Mouse (Mus musculus): ENCODE data around the gene Spag7. TPM values are rescaled to one million over a fixed set of nuclear protein-coding genes. Genes with fewer than 3 reads are reported as not detected.

Spag7 gene
- polyA plus RNA-seq, 1 experiment from 2014 or later, result 155 TPM

DNA sequence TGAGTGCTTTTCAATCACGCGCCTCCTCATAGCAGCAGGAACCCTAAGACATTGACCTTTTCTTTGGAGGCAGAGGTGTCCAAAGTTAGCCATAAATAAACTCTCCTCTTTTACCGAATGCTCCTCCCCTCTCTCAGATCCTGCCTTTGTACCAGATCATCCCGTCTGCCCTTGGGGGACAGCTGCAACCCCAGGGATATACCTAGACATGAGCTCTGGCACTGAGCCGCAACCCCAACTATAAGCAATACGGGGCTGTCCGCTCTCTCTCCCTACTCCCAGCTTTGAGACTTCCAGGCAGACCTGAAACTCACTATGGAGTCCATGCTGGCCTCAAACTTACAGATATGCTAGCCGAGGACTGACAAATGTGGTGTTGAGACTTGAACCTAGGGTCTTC, 2.5 kb downstream of the Spag7 start:
- WGBS, result 91% methylated on average over 8 of the region's 8 CpGs
- Histone ChIP-seq H3K36me3 (peaks cover 52% of the 10 kb centered on the region), H3K27ac (replicated peaks) (no peak overlapping the region), H3K9me3 (replicated peaks) (no peaks in the 10 kb centered on the region), H3K27me3 (no peaks in the 10 kb centered on the region), H3K4me2 (replicated peaks) (no peak overlapping the region), H3K4me1 (peaks cover 36% of the 10 kb centered on the region), H3K4me3 (replicated peaks) (no peak overlapping the region), H3K9ac (no peak overlapping the region)
- no peak for ATAC-seq (ENCODE audit: insufficient number of reproducible peaks, low FRiP score, low TSS enrichment, low read depth)

DNA sequence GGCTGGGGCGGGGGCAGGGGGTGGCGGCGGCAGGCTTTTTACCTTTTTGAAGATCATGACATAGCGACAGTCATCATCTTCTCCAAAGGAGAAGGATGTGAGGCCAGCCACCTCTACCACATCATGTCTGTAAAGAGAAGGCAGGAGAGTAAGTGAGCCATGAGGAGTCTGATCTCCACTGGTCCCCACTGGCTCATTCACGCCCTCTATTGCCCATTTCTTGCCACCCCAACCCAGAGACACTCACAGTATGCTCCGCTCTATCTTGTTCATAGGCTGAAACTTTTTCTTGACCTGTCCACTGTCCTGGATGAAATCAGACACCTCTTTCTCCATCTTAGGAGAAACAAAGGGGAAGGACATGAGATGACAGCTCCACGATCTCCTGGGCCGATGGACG, 4.5 kb downstream of the Spag7 start:
- Histone ChIP-seq H3K27me3 (no peaks in the 10 kb centered on the region), H3K4me3 (replicated peaks) (no peak overlapping the region), H3K9ac (no peak overlapping the region), H3K4me2 (replicated peaks) (no peak overlapping the region), H3K9me3 (replicated peaks) (no peaks in the 10 kb centered on the region), H3K27ac (replicated peaks) (no peak overlapping the region), H3K36me3 (peaks cover 56% of the 10 kb centered on the region), H3K4me1 (peaks cover 18% of the 10 kb centered on the region)
- WGBS, result 96% methylated on average over 9 of the region's 9 CpGs
- no peak for ATAC-seq (ENCODE audit: insufficient number of reproducible peaks, low FRiP score, low TSS enrichment, low read depth)

DNA sequence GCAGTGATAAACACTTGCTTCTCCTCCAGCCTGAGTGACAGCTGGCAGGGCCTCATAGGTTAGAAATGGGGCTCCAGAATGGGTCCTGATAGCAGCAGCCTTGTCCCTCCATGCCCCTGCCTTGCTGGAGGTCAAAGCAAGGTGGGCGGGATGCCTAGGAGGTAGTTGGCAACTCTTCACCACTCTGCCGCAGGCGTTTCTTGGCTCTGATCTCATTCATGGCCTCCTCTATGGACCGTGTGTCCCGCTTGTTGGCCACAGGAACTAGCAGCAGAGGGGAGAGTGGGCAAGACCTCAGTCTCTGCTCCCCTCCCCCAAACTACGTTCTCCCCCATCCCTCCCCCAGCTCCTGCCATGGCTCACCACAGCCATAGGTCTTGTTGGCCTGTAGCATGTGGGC, 5.3 kb downstream of the Spag7 start:
- peaks cover 56% of the 10 kb centered on the region for H3K36me3 ChIP-seq
- WGBS, result 86% methylated on average over 6 of the region's 6 CpGs
- ATAC-seq (ENCODE audit: insufficient number of reproducible peaks, low FRiP score, low TSS enrichment, low read depth), result no peak

DNA sequence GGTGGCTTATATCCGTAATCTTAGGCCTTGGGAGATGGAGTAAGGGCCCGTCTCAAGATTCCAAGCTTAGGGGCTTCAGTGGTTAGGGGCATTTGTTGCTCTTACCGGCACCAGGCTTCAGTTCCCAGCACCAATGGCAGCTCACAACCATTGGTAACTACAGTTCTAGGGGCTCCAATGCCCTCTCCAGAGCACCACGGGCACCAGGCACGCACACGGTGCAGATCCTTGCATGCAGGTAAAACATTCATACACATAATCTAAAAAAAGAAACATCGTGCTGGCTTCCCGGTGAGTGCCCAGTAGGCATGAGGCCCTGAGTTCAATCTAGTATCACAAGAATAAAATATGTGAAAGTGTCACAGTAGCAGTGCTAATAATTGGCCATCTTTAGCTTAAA, 6.1 kb downstream of the Spag7 start:
- H3K4me3 ChIP-seq (replicated peaks), result no peak overlapping the region
- H3K27ac ChIP-seq (replicated peaks), result no peak overlapping the region
- peaks cover 21% of the 10 kb centered on the region for H3K4me1 ChIP-seq
- no peaks in the 10 kb centered on the region for H3K27me3 ChIP-seq
- WGBS, result 91% methylated on average over 8 of the region's 8 CpGs
- ATAC-seq (ENCODE audit: insufficient number of reproducible peaks, low FRiP score, low TSS enrichment, low read depth), result no peak
- H3K9ac ChIP-seq, result no peak overlapping the region
- peaks cover 56% of the 10 kb centered on the region for H3K36me3 ChIP-seq
- no peak overlapping the region for H3K4me2 ChIP-seq (replicated peaks)
- H3K9me3 ChIP-seq (replicated peaks), result no peaks in the 10 kb centered on the region

More for the DNA sequence above, 5.3 kb downstream of the Spag7 start:
- no peak overlapping the region for H3K4me2 ChIP-seq (replicated peaks)
- no peak overlapping the region for H3K9ac ChIP-seq
- no peak overlapping the region for H3K4me3 ChIP-seq (replicated peaks)
- no peaks in the 10 kb centered on the region for H3K9me3 ChIP-seq (replicated peaks)
- H3K27ac ChIP-seq (replicated peaks), result no peak overlapping the region
- no peaks in the 10 kb centered on the region for H3K27me3 ChIP-seq
- H3K4me1 ChIP-seq, result peaks cover 19% of the 10 kb centered on the region

DNA sequence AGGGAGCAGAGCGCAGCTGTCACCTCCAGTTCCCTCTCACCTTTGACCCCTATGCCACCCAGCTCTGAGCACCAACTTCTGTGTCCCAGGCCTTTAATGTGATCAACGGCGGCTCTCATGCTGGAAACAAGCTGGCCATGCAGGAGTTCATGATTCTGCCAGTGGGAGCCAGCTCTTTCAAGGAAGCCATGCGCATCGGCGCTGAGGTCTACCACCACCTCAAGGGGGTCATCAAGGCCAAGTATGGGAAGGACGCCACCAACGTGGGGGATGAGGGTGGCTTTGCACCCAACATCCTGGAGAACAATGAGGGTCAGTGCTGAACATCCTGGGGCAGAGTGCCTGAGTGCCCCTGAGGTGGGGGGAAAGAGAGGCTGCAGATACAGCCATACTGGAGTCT, 8.6 kb downstream of the Spag7 start:
- WGBS, result 84% methylated on average over 8 of the region's 8 CpGs

DNA sequence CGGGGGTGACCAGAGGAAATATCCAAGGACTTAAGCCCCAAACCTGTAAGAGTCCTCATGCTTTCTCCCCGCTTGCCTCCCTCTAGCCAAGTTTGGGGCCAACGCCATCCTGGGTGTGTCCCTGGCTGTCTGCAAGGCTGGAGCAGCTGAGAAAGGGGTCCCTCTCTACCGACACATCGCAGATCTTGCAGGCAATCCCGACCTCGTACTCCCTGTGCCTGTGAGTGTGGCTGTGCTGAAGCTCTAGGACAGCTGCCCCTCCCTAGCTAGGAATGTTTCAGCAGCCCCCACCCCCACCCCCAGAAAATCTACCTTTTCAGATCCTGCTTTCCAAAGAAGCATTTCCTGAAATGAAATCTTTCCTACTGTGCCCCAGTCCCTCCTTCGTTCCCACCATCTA, 10.3 kb downstream of the Spag7 start:
- no peak overlapping the region for H3K9ac ChIP-seq
- 0 out of 2 replicates have a peak overlapping the region, but pooled peaks have one; percentile 0 for H3K27ac ChIP-seq (replicated peaks)
- peaks cover 32% of the 10 kb centered on the region for H3K4me1 ChIP-seq
- no peak overlapping the region for H3K4me2 ChIP-seq (replicated peaks)
- H3K27me3 ChIP-seq, result no peaks in the 10 kb centered on the region
- ATAC-seq (ENCODE audit: insufficient number of reproducible peaks, low FRiP score, low TSS enrichment, low read depth), result no peak
- peaks cover 33% of the 10 kb centered on the region for H3K36me3 ChIP-seq
- WGBS, result 58% methylated on average over 8 of the region's 8 CpGs
- H3K9me3 ChIP-seq (replicated peaks), result no peaks in the 10 kb centered on the region
- no peak overlapping the region for H3K4me3 ChIP-seq (replicated peaks)

More for the DNA sequence above, 8.6 kb downstream of the Spag7 start:
- no peak overlapping the region for H3K4me3 ChIP-seq (replicated peaks)
- no peak overlapping the region for H3K4me2 ChIP-seq (replicated peaks)
- no peak overlapping the region for H3K27ac ChIP-seq (replicated peaks)
- no peak overlapping the region for H3K9ac ChIP-seq
- H3K4me1 ChIP-seq, result peaks cover 31% of the 10 kb centered on the region
- H3K36me3 ChIP-seq, result peaks cover 49% of the 10 kb centered on the region
- H3K9me3 ChIP-seq (replicated peaks), result no peaks in the 10 kb centered on the region
- no peak for ATAC-seq (ENCODE audit: insufficient number of reproducible peaks, low FRiP score, low TSS enrichment, low read depth)
- H3K27me3 ChIP-seq, result no peaks in the 10 kb centered on the region

DNA sequence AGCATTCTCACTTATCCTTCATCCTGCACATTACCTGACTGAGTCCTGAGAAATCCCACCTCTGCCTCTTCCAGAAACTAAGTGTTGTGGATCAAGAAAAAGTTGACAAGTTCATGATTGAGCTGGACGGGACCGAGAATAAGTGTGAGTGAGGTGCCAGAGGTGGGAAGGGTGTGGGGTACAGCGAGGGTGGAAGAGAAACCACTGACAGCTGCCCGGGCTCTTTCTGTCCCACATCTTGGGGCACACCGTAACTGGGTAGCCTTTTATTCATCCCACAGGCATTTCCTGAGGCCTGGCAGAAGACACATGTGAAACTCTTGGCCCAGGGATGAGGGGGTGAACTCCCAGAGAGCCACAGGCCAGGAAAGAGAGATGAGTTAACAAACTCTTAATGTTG, 10.7 kb downstream of the Spag7 start:
- Histone ChIP-seq H3K4me2 (replicated peaks) (0 out of 2 replicates have a peak overlapping the region, but pooled peaks have one; percentile 6), H3K9ac (0 out of 2 replicates have a peak overlapping the region, but pooled peaks have one; percentile 1), H3K36me3 (peaks cover 29% of the 10 kb centered on the region), H3K4me3 (replicated peaks) (no peak overlapping the region), H3K27ac (replicated peaks) (0 out of 2 replicates have a peak overlapping the region, but pooled peaks have one; percentile 0), H3K27me3 (no peaks in the 10 kb centered on the region), H3K9me3 (replicated peaks) (no peaks in the 10 kb centered on the region), H3K4me1 (peaks cover 32% of the 10 kb centered on the region)
- ATAC-seq (ENCODE audit: insufficient number of reproducible peaks, low FRiP score, low TSS enrichment, low read depth), result no peak
- whole genome bisulfite sequencing, result 66% methylated on average over 5 of the region's 5 CpGs

DNA sequence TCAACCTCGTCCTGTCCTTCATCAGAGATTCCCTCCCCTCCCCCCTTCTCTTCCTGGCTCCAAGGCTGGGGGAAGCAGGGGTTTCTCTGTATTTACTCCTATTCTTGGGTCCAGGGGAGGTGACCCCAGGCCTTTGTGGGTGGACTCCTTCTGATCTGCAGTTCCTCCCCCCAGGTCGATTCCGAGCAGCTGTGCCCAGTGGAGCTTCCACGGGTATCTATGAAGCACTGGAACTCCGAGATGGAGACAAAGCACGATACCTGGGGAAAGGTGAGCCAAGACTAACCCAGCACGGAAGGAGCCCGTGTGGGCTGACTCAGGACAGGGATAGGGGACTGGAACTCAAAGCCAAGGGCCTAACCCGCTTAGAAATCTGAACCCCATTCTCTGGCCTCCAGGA, 11.2 kb downstream of the Spag7 start:
- Histone ChIP-seq H3K9me3 (replicated peaks) (no peaks in the 10 kb centered on the region), H3K36me3 (peaks cover 24% of the 10 kb centered on the region), H3K9ac (no peak overlapping the region), H3K4me1 (peaks cover 33% of the 10 kb centered on the region), H3K4me3 (replicated peaks) (peak overlapping the region; percentile 5; the same call in 1 of the 2 replicates), H3K27ac (replicated peaks) (no peak overlapping the region), H3K4me2 (replicated peaks) (peak overlapping the region; percentile 6; the same call in 1 of the 2 replicates), H3K27me3 (no peaks in the 10 kb centered on the region)
- 49% methylated on average over 9 of the region's 9 CpGs for WGBS
- ATAC-seq (ENCODE audit: insufficient number of reproducible peaks, low FRiP score, low TSS enrichment, low read depth), result no peak

DNA sequence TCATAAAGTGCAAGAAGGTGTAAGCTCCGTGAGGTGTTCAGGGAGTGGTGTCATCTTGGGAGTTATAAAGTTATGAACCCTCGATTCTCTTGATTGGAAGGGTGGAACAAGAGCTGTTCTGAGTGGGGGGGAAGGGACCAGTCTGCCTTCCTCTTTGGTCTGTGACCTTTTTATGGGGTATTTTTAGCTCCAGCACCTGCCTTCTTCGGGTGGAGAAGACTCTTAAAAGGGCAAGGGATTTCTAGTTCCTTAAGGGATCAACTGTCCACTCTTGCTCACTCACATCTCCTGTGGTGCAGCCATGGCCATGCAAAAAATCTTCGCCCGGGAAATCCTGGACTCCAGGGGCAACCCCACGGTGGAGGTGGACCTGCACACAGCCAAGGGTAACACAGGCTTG, 11.6 kb downstream of the Spag7 start:
- Histone ChIP-seq H3K9me3 (replicated peaks) (no peaks in the 10 kb centered on the region), H3K4me2 (replicated peaks) (no peak overlapping the region), H3K4me1 (peaks cover 38% of the 10 kb centered on the region), H3K9ac (no peak overlapping the region), H3K27ac (replicated peaks) (peak overlapping the region; percentile 99; the same call in 1 of the 2 replicates), H3K4me3 (replicated peaks) (peak overlapping the region; percentile 5; the same call in 1 of the 2 replicates), H3K36me3 (peaks cover 21% of the 10 kb centered on the region), H3K27me3 (no peaks in the 10 kb centered on the region)
- 46% methylated on average over 6 of the region's 6 CpGs for WGBS
- no peak for ATAC-seq (ENCODE audit: insufficient number of reproducible peaks, low FRiP score, low TSS enrichment, low read depth)

DNA sequence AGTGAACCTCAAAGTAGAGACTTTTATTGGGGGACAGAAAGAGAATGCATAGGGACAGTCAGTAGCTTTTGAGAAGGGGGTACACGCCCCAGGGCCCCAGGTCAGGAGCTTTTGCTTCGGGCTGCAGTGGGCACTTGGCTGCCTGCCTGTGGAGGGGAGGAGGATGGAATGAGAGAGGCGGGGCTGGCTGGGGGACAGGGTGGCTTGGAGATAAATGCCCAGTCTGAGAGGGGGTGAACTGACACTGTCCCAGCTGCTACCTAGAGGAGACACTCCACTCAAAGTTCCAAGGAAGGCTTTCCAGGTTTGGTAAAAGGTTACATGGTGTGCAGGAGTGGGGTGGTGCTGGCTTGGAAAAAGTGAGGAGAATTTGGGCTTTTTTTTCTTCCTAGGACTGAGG, 12.3 kb downstream of the Spag7 start, which contains the start of gene Eno3:
Gene Eno3, plus strand, starts transcription at position 239 of the 400 bp plus-strand sequence.
- Histone ChIP-seq H3K4me2 (replicated peaks) (peak within 1 kb of the TSS; percentile 91), H3K27ac (replicated peaks) (peak within 1 kb of the TSS; percentile 99), H3K27me3 (no peaks in the 10 kb centered on the region), H3K9me3 (replicated peaks) (no peaks in the 10 kb centered on the region), H3K4me3 (replicated peaks) (peak within 1 kb of the TSS; percentile 100), H3K36me3 (peaks cover 21% of the 10 kb centered on the region), H3K9ac (peak within 1 kb of the TSS; percentile 29), H3K4me1 (peaks cover 44% of the 10 kb centered on the region)
- 14% methylated on average over 3 of the region's 3 CpGs for WGBS
- ATAC-seq (ENCODE audit: insufficient number of reproducible peaks, low FRiP score, low TSS enrichment, low read depth), result no peak

DNA sequence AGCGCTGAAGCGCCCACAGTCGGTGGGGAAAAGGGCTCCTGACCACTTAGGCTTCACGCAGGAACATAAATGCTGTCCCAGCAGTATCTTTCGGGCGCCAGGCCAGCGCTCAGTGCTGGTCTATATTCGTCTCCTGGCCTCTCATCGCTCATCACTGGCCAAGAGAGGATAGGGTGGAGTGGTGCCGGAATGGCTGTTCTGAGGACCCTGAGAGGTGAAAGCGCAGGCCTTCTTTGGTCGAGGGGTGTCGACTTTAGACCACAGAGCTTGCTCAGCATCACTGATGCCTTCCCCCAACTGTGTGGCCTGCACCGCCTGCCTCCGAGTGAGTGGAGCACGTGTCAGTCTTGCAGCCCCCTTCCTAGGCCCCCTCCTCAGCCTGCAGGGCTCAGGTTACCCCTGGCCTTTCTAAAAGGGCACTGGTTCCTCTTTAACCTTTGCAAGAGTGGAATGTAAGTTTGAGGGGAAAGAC, 12.7 kb downstream of the Spag7 start:
- ATAC-seq (ENCODE audit: insufficient number of reproducible peaks, low FRiP score, low TSS enrichment, low read depth), result peak; percentile 24; the same call in 1 of the 2 replicates
- H3K36me3 ChIP-seq, result peaks cover 18% of the 10 kb centered on the region; the same call in 1 of the 2 replicates
- 6% methylated on average over 16 of the region's 16 CpGs for WGBS

More for the DNA sequence above, 12.7 kb downstream of the Spag7 start:
- H3K9ac ChIP-seq, result peak overlapping the region; percentile 29
- no peaks in the 10 kb centered on the region for H3K9me3 ChIP-seq (replicated peaks)
- H3K4me3 ChIP-seq (replicated peaks), result peak overlapping the region; percentile 100
- H3K27ac ChIP-seq (replicated peaks), result peak overlapping the region; percentile 99
- no peaks in the 10 kb centered on the region for H3K27me3 ChIP-seq
- peaks cover 48% of the 10 kb centered on the region for H3K4me1 ChIP-seq
- H3K4me2 ChIP-seq (replicated peaks), result peak overlapping the region; percentile 91

Data from embryonic facial prominence, embryonic 15.5 days (tissue).